In the genomic region with DNA sequence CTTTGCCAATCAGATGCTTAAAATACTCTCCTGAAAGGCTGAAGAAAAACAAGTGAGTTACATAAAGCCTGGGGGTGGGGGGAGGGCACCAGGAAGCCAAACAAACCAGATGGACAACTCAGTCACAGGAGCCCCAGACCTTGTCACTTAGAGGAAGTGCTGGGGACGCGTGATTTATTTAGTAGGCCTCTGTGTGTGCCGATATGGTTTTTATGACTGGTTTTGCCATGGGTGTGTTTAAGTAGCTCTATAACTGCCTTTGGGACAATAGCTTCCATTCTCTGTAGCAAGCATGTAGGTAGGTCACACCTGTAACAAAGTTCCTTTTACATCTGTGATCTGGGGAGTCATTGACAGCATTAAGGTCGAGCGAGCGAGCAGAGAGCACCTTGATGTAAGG, we compare ENCODE assay signal across 13 mouse cellular contexts.
DNase-seq lines count a peak whose midpoint lies in the region; ATAC-seq and TF ChIP-seq lines count a peak whose summit lies in the region.
"Had no signal": no experiment of that assay in that cellular context is flagged by ENCODE, and none has a peak within 500 bp of the region (broad histone marks: within the 10 kb centered on the region; RNA-seq: fewer than 3 reads in every experiment).

No protein-coding gene starts in this region.

- H3K4me3 ChIP-seq in liver, postnatal 0 days (ENCODE audit: low read depth, low read length) = no peak overlapping the region
- H3K4me3 ChIP-seq in forebrain, embryonic 13.5 days = no peak overlapping the region
- H3K4me3 ChIP-seq: heart, embryonic 12.5 days; hindbrain, embryonic 15.5 days had no signal

- peak overlapping the region; percentile 9; the same call in 1 of the 2 replicates for H3K27ac ChIP-seq in liver, postnatal 0 days (ENCODE audit: low read depth)
- no peak overlapping the region for H3K27ac ChIP-seq in forebrain, embryonic 13.5 days
- H3K27ac ChIP-seq: hindbrain, embryonic 15.5 days; liver, embryonic 14.5 days had no signal

- DNase-seq in kidney, adult 18-20 months = peak; percentile 19
- DNase-seq in kidney, postnatal 10 days = no peak
- DNase-seq in urinary bladder, postnatal 14 days (ENCODE audit: low spot score) = peak; percentile 38
- DNase-seq in urinary bladder, adult 2 months (ENCODE audit: low spot score) = no peak
- no peak for DNase-seq in liver, postnatal 0 days
- DNase-seq in adrenal gland, postnatal 25 days = no peak
- no peak for DNase-seq in neural tube, embryonic 10.5 days (ENCODE audit: extremely low spot score, low spot score)
- DNase-seq: forebrain, postnatal 0 days; layer of hippocampus, postnatal 36 days had no signal

- no peaks in the 10 kb centered on the region for H3K9me3 ChIP-seq in liver, postnatal 0 days (ENCODE audit: low read length)
- no peaks in the 10 kb centered on the region for H3K9me3 ChIP-seq in forebrain, embryonic 13.5 days (replicated peaks)
- H3K9me3 ChIP-seq: heart, embryonic 12.5 days; hindbrain, embryonic 15.5 days had no signal

- no peak for TF ChIP-seq EP300 in liver, postnatal 0 days (IDR thresholded peaks at IDR 0.05; ENCODE audit: low read depth)

- no peaks in the 10 kb centered on the region for H3K27me3 ChIP-seq in liver, postnatal 0 days (ENCODE audit: insufficient read depth, low read length)
- H3K27me3 ChIP-seq in forebrain, embryonic 13.5 days = no peaks in the 10 kb centered on the region
- H3K27me3 ChIP-seq: heart, embryonic 12.5 days; hindbrain, embryonic 15.5 days had no signal

- 33% methylated on average over 6 of the region's 6 CpGs for WGBS in liver, postnatal 0 days (ENCODE audit: insufficient replicate concordance)
- WGBS in forebrain, embryonic 13.5 days = 92% methylated on average over 6 of the region's 6 CpGs

- H3K36me3 ChIP-seq in liver, postnatal 0 days (replicated peaks; ENCODE audit: insufficient read depth, low read length) = peaks cover 27% of the 10 kb centered on the region
- H3K36me3 ChIP-seq in forebrain, embryonic 13.5 days (ENCODE audit: poor library complexity, severe bottlenecking) = peaks cover 18% of the 10 kb centered on the region; the same call in 1 of the 2 replicates

- H3K9ac ChIP-seq in liver, postnatal 0 days (replicated peaks) = no peak overlapping the region
- H3K9ac ChIP-seq in forebrain, embryonic 13.5 days = no peak overlapping the region
- H3K9ac ChIP-seq: forebrain, postnatal 0 days; heart, embryonic 12.5 days; hindbrain, embryonic 15.5 days; liver, embryonic 14.5 days had no signal

- ATAC-seq in liver, postnatal 0 days = peak; percentile 12; the same call in 1 of the 2 replicates
- no peak for ATAC-seq in forebrain, embryonic 13.5 days
- ATAC-seq: forebrain, postnatal 0 days had no signal

- TF ChIP-seq CTCF in liver, postnatal 0 days (IDR thresholded peaks at IDR 0.05; ENCODE audit: low read depth) = no peak

- peaks cover 39% of the 10 kb centered on the region for H3K4me1 ChIP-seq in liver, postnatal 0 days (ENCODE audit: insufficient read depth)
- H3K4me1 ChIP-seq in forebrain, embryonic 13.5 days = no peaks in the 10 kb centered on the region
- H3K4me1 ChIP-seq: hindbrain, embryonic 15.5 days had no signal

- no peak overlapping the region for H3K4me2 ChIP-seq in liver, postnatal 0 days (ENCODE audit: low read depth, low read length)
- no peak overlapping the region for H3K4me2 ChIP-seq in forebrain, embryonic 13.5 days
- H3K4me2 ChIP-seq: heart, embryonic 12.5 days; hindbrain, embryonic 15.5 days had no signal

Comparison
In these comparisons a context has a peak if more than half of its experiments do, and no peak if none do; other contexts are left out.
1. DNase-seq: peak in kidney, adult 18-20 months (single experiment) and urinary bladder, postnatal 14 days (single experiment); none in kidney, postnatal 10 days (single experiment), urinary bladder, adult 2 months (single experiment), liver, postnatal 0 days (single experiment), adrenal gland, postnatal 25 days (single experiment) and neural tube, embryonic 10.5 days (single experiment).